Mouse (Mus musculus) liver, postnatal 0 days (tissue): ENCODE results near the gene Slc34a1. TPM values are rescaled to one million over a fixed set of nuclear protein-coding genes. Genes with fewer than 3 reads are reported as not detected.

Experiments used
- ATAC-seq: fragments of 200-750 bp; cut with Nextera tagmentation; 2 replicates; pipeline ENCODE4 v1.8.0; 2017; ENCODE audit warnings: mild to moderate bottlenecking, moderate library complexity
- DNase-seq: peaks from one replicate; pipeline ENCODE4 v3.0.0-alpha.2; 2016
- H3K27ac ChIP-seq: fragments of 300-500 bp; sonication (generic); 2 replicates; pipeline ENCODE4 v1.5.1; 2014; ENCODE audit warnings: antibody characterized with exemption, moderate library complexity, mild to moderate bottlenecking, low read depth
- H3K27me3 ChIP-seq: fragments of 300-500 bp; sonication (generic); 2 replicates; pipeline ENCODE4 v1.6.1; 2014; ENCODE audit warnings: low read length, control low read depth, mixed read lengths; ENCODE audit not compliant: insufficient read depth
- H3K36me3 ChIP-seq: fragments of 300-500 bp; sonication (generic); replicated peaks from 2 replicates; pipeline ENCODE4 v1.6.1; 2014; ENCODE audit warnings: mild to moderate bottlenecking, control low read depth, low read length, moderate library complexity, mixed read lengths; ENCODE audit not compliant: insufficient read depth
- H3K4me1 ChIP-seq: fragments of 300-500 bp; sonication (generic); 2 replicates; pipeline ENCODE4 v1.6.1; 2014; ENCODE audit warnings: antibody characterized with exemption, mild to moderate bottlenecking, control low read depth; ENCODE audit not compliant: insufficient read depth
- H3K4me2 ChIP-seq: fragments of 300-500 bp; sonication (generic); 2 replicates; pipeline ENCODE4 v1.6.1; 2014; ENCODE audit warnings: low read depth, mild to moderate bottlenecking, low read length, moderate library complexity, mixed read lengths
- H3K4me3 ChIP-seq: fragments of 300-500 bp; sonication (generic); 2 replicates; pipeline ENCODE4 v1.5.1; 2014; ENCODE audit warnings: low read depth, low read length
- H3K9ac ChIP-seq: fragments of 300-500 bp; sonication (generic); replicated peaks from 2 replicates; pipeline ENCODE4 v1.6.1; 2014; ENCODE audit warnings: mild to moderate bottlenecking, moderate library complexity
- H3K9me3 ChIP-seq: fragments of 300-500 bp; sonication (generic); 2 replicates; pipeline ENCODE4 v1.6.1; 2016; ENCODE audit warnings: mild to moderate bottlenecking, control low read depth, low read length, mixed read lengths
- CTCF ChIP-seq: sonication (generic); IDR thresholded peaks from 2 replicates; pipeline ENCODE4 v1.5.1; 2016; ENCODE audit warnings: antibody characterized with exemption, low read depth
- EP300 ChIP-seq: IDR thresholded peaks from 2 replicates; pipeline ENCODE4 v1.6.1; 2016; ENCODE audit warnings: antibody characterized with exemption, low read depth, mild to moderate bottlenecking
- WGBS: fragments of 180-500 bp; shearing (Covaris S2); extraction: QIAGEN DNeasy Blood & Tissue Kit; methylation state at CpG from one replicate; pipeline ENCODE4 v1.1.7; 2014; ENCODE audit not compliant: insufficient replicate concordance; 5-methylcytosine and 5-hydroxymethylcytosine counted together
- microRNA-seq: library from miRNA; unstranded; fragments of <30 nt; microRNA quantifications from one replicate; pipeline ENCODE4, GENCODE M21; 2016
- polyA plus RNA-seq: library from polyadenylated mRNA; unstranded; fragments of >200 nt; fragmentation: Nextera tagmentation; extraction: Ambion mirVana; gene quantifications from 2 replicates; pipeline ENCODE4 v1.2.1, GENCODE M21; 2015

Gene Slc34a1
- polyA plus RNA-seq, 1 experiment from 2014 or later, result not detected

- H3K4me3 ChIP-seq, result no peak overlapping the region
- no peak overlapping the region for H3K4me2 ChIP-seq
- no peak for TF ChIP-seq CTCF
- no peak for TF ChIP-seq EP300
- DNase-seq (no peak), ATAC-seq (no peak)
- H3K27me3 ChIP-seq, result peaks cover 30% of the 10 kb centered on the region
- WGBS, result 17% methylated on average over 3 of the region's 3 CpGs
- no peak overlapping the region for H3K9ac ChIP-seq
- H3K9me3 ChIP-seq, result no peaks in the 10 kb centered on the region
- H3K4me1 ChIP-seq, result peaks cover 18% of the 10 kb centered on the region
- H3K27ac ChIP-seq, result no peak overlapping the region
- peaks cover 11% of the 10 kb centered on the region for H3K36me3 ChIP-seq
Measured at GRCm38 (mm10) chr13:55465184-55465583, 67.2 kb downstream of the Slc34a1 start.

Small RNAs within 50 kb of the gene (microRNA-seq; reads per million reads assigned to microRNA genes)
- gene Mir6943, result not detected

Other genes starting within 250 kb of the Slc34a1 start
- 4.9 and 5.1 TPM in 2 replicates for gene Fgfr4, start 245.5 kb upstream of the Slc34a1 start, polyA plus RNA-seq
- gene Nsd1, start 188.4 kb upstream of the Slc34a1 start, polyA plus RNA-seq, result 18.6 and 20.6 TPM in 2 replicates
- 196 and 213 TPM in 2 replicates for gene Prelid1, start 77.7 kb upstream of the Slc34a1 start, polyA plus RNA-seq
- gene Rab24, start 76.2 kb upstream of the Slc34a1 start, polyA plus RNA-seq, result 38.7 and 39.6 TPM in 2 replicates
- gene Mxd3, start 68.4 kb upstream of the Slc34a1 start, polyA plus RNA-seq, result 14.0 and 15.9 TPM in 2 replicates
- gene Lman2, start 35.4 kb upstream of the Slc34a1 start, polyA plus RNA-seq, result 50.5 and 56.0 TPM in 2 replicates
- 2.8 and 3.1 TPM in 2 replicates for gene Rgs14, start 28.5 kb upstream of the Slc34a1 start, polyA plus RNA-seq
- not detected in 2 replicates for gene Pfn3, start 17.0 kb downstream of the Slc34a1 start, polyA plus RNA-seq
- gene F12, start 28.6 kb downstream of the Slc34a1 start, polyA plus RNA-seq, result 403 and 418 TPM in 2 replicates
- 15.9 and 16.7 TPM in 2 replicates for gene Grk6, start 46.9 kb downstream of the Slc34a1 start, polyA plus RNA-seq
- not detected in 2 replicates for gene Prr7, start 66.1 kb downstream of the Slc34a1 start, polyA plus RNA-seq
- gene Dbn1, start 89.9 kb downstream of the Slc34a1 start, polyA plus RNA-seq, result 4.1 and 4.2 TPM in 2 replicates
- gene Pdlim7, start 115.5 kb downstream of the Slc34a1 start, polyA plus RNA-seq, result 15.9 and 17.0 TPM in 2 replicates
- gene Dok3, start 131.1 kb downstream of the Slc34a1 start, polyA plus RNA-seq, result 18.1 and 20.2 TPM in 2 replicates
- gene Ddx41, start 138.5 kb downstream of the Slc34a1 start, polyA plus RNA-seq, result 17.0 and 17.2 TPM in 2 replicates
- 5.0 and 5.3 TPM in 2 replicates for gene Fam193b, start 172.9 kb downstream of the Slc34a1 start, polyA plus RNA-seq
- 45.1 and 46.6 TPM in 2 replicates for gene Tmed9, start 175.5 kb downstream of the Slc34a1 start, polyA plus RNA-seq
- 5.4 and 6.4 TPM in 2 replicates for gene B4galt7, start 201.7 kb downstream of the Slc34a1 start, polyA plus RNA-seq
- 16.2 and 16.7 TPM in 2 replicates for gene Caml, start 224.8 kb downstream of the Slc34a1 start, polyA plus RNA-seq
- gene Ddx46, start 236.8 kb downstream of the Slc34a1 start, polyA plus RNA-seq, result 9.8 and 11.7 TPM in 2 replicates